Mouse (Mus musculus) neural tube, embryonic 11.5 days (tissue): ENCODE results near the gene Tap1. TPM values are rescaled to one million over a fixed set of nuclear protein-coding genes. Genes with fewer than 3 reads are reported as not detected.

Experiments used
- ATAC-seq: fragments of 200-750 bp; cut with Nextera tagmentation; 2 replicates; pipeline ENCODE4 v1.8.0; 2017; ENCODE audit warnings: moderate number of reproducible peaks, mild to moderate bottlenecking, moderate TSS enrichment, moderate library complexity; ENCODE audit not compliant: insufficient read depth, low FRiP score, low TSS enrichment
- DNase-seq: peaks from one replicate; pipeline ENCODE4 v3.0.0-alpha.2; 2015; ENCODE audit warnings: low spot score
- H3K27ac ChIP-seq: fragments of 300-500 bp; sonication (generic); 2 replicates; pipeline ENCODE4 v1.5.1; 2014; ENCODE audit warnings: low read depth, mild to moderate bottlenecking, low read length
- H3K27me3 ChIP-seq: fragments of 300-500 bp; sonication (generic); 2 replicates; pipeline ENCODE4 v1.6.1; 2014; ENCODE audit warnings: mild to moderate bottlenecking, low read length, mixed read lengths; ENCODE audit not compliant: control insufficient read depth, insufficient read depth
- H3K36me3 ChIP-seq: fragments of 300-500 bp; sonication (generic); 2 replicates; pipeline ENCODE4 v1.6.1; 2014; ENCODE audit warnings: mild to moderate bottlenecking, low read length, moderate library complexity, mixed read lengths; ENCODE audit not compliant: control insufficient read depth, insufficient read depth
- H3K4me1 ChIP-seq: fragments of 300-500 bp; sonication (generic); 2 replicates; pipeline ENCODE4 v1.6.1; 2014; ENCODE audit warnings: low read length, mixed read lengths; ENCODE audit not compliant: control insufficient read depth, insufficient read depth
- H3K4me2 ChIP-seq: fragments of 300-500 bp; sonication (generic); 2 replicates; pipeline ENCODE4 v1.6.1; 2014; ENCODE audit warnings: low read depth, mild to moderate bottlenecking, moderate library complexity
- H3K4me3 ChIP-seq: fragments of 300-500 bp; sonication (generic); 2 replicates; pipeline ENCODE4 v1.5.1; 2014; ENCODE audit warnings: low read depth, low read length
- H3K9ac ChIP-seq: fragments of 300-500 bp; sonication (generic); 2 replicates; pipeline ENCODE4 v1.6.1; 2014; ENCODE audit warnings: mild to moderate bottlenecking, low read length
- H3K9me3 ChIP-seq: fragments of 300-500 bp; sonication (generic); 2 replicates; pipeline ENCODE4 v1.6.1; 2016; ENCODE audit warnings: low read length; ENCODE audit not compliant: control insufficient read depth
- WGBS: fragments of 180-500 bp; shearing (Covaris S2); extraction: QIAGEN DNeasy Blood & Tissue Kit; methylation state at CpG from one replicate; pipeline ENCODE4 v1.1.7; 2014; 5-methylcytosine and 5-hydroxymethylcytosine counted together
- polyA plus RNA-seq: library from polyadenylated mRNA; unstranded; fragments of >200 nt; fragmentation: Nextera tagmentation; extraction: Ambion mirVana; gene quantifications from 2 replicates; pipeline ENCODE4 v1.2.1, GENCODE M21; 2014

The Tap1 gene
- polyA plus RNA-seq, 1 experiment from 2014 or later, result 0.68 TPM

GRCm38 (mm10) chr17:34197904-34198520 is 10.7 kb downstream of the Tap1 start:
- no peak overlapping the region for H3K9ac ChIP-seq
- no peak overlapping the region for H3K27ac ChIP-seq
- DNase-seq, result no peak
- 2% methylated on average over 32 of the region's 32 CpGs for WGBS
- no peaks in the 10 kb centered on the region for H3K9me3 ChIP-seq
- no peaks in the 10 kb centered on the region for H3K4me1 ChIP-seq
- H3K27me3 ChIP-seq, result peaks cover 65% of the 10 kb centered on the region
- H3K4me2 ChIP-seq, result peak overlapping the region; percentile 47
- ATAC-seq, result no peak; the same call in 1 of the 2 replicates
- H3K36me3 ChIP-seq, result no peaks in the 10 kb centered on the region
- H3K4me3 ChIP-seq, result peak overlapping the region; percentile 33

- DNase-seq, result no peak
- no peak for ATAC-seq
- H3K4me2 ChIP-seq, result peak overlapping the region; percentile 47
- peak overlapping the region; percentile 33 for H3K4me3 ChIP-seq
- H3K4me1 ChIP-seq, result no peaks in the 10 kb centered on the region
- peaks cover 67% of the 10 kb centered on the region for H3K27me3 ChIP-seq
- H3K36me3 ChIP-seq, result no peaks in the 10 kb centered on the region
- H3K9ac ChIP-seq, result no peak overlapping the region
- H3K27ac ChIP-seq, result no peak overlapping the region
- WGBS, result 6% methylated on average over 11 of the region's 11 CpGs
- H3K9me3 ChIP-seq, result no peaks in the 10 kb centered on the region
Measured at GRCm38 (mm10) chr17:34198521-34198912, 11.2 kb downstream of the Tap1 start.

- no peak overlapping the region for H3K27ac ChIP-seq
- H3K36me3 ChIP-seq, result no peaks in the 10 kb centered on the region
- peaks cover 63% of the 10 kb centered on the region for H3K27me3 ChIP-seq
- H3K9ac ChIP-seq, result no peak overlapping the region
- DNase-seq (no peak), ATAC-seq (no peak)
- no peaks in the 10 kb centered on the region for H3K4me1 ChIP-seq
- no peaks in the 10 kb centered on the region for H3K9me3 ChIP-seq
- no peak overlapping the region for H3K4me3 ChIP-seq
- WGBS, result 65% methylated on average over 12 of the region's 12 CpGs
- no peak overlapping the region for H3K4me2 ChIP-seq
Measured at GRCm38 (mm10) chr17:34199050-34199619, 11.8 kb downstream of the Tap1 start.

GRCm38 (mm10) chr17:34200047-34200446 is 12.7 kb downstream of the Tap1 start:
- Histone ChIP-seq H3K9me3 (no peaks in the 10 kb centered on the region), H3K27me3 (peaks cover 61% of the 10 kb centered on the region), H3K27ac (no peak overlapping the region), H3K4me2 (no peak overlapping the region), H3K4me1 (no peaks in the 10 kb centered on the region; the same call in 1 of the 2 replicates), H3K4me3 (no peak overlapping the region), H3K36me3 (no peaks in the 10 kb centered on the region), H3K9ac (no peak overlapping the region)
- DNase-seq (no peak), ATAC-seq (no peak)
- WGBS, result 78% methylated on average over 10 of the region's 10 CpGs

GRCm38 (mm10) chr17:34200772-34201505 is 13.6 kb downstream of the Tap1 start:
- WGBS, result 88% methylated on average over 16 of the region's 16 CpGs
- H3K4me1 ChIP-seq, result no peaks in the 10 kb centered on the region; the same call in 1 of the 2 replicates
- no peak for ATAC-seq

GRCm38 (mm10) chr17:34201506-34202055 is 14.2 kb downstream of the Tap1 start:
- H3K9ac ChIP-seq, result no peak overlapping the region
- no peaks in the 10 kb centered on the region; the same call in 1 of the 2 replicates for H3K4me1 ChIP-seq
- no peak overlapping the region for H3K4me2 ChIP-seq
- ATAC-seq (no peak), DNase-seq (no peak)
- no peak overlapping the region for H3K27ac ChIP-seq
- 73% methylated on average over 7 of the region's 7 CpGs for WGBS
- peaks cover 53% of the 10 kb centered on the region for H3K27me3 ChIP-seq
- H3K9me3 ChIP-seq, result no peaks in the 10 kb centered on the region
- H3K36me3 ChIP-seq, result no peaks in the 10 kb centered on the region
- H3K4me3 ChIP-seq, result no peak overlapping the region

More at GRCm38 (mm10) chr17:34200772-34201505, 13.6 kb downstream of the Tap1 start:
- H3K9ac ChIP-seq, result no peak overlapping the region
- H3K4me3 ChIP-seq, result no peak overlapping the region
- H3K9me3 ChIP-seq, result no peaks in the 10 kb centered on the region
- no peak overlapping the region for H3K4me2 ChIP-seq
- DNase-seq, result no peak
- peaks cover 59% of the 10 kb centered on the region for H3K27me3 ChIP-seq
- H3K27ac ChIP-seq, result no peak overlapping the region
- H3K36me3 ChIP-seq, result no peaks in the 10 kb centered on the region

- H3K9ac ChIP-seq, result no peak overlapping the region
- no peak overlapping the region for H3K27ac ChIP-seq
- no peak for DNase-seq
- H3K4me3 ChIP-seq, result no peak overlapping the region
- ATAC-seq, result peak; percentile 23; the same call in 1 of the 2 replicates
- 87% methylated on average over 4 of the region's 4 CpGs for WGBS
- peaks cover 40% of the 10 kb centered on the region for H3K27me3 ChIP-seq
- H3K9me3 ChIP-seq, result no peaks in the 10 kb centered on the region
- H3K36me3 ChIP-seq, result no peaks in the 10 kb centered on the region
- no peaks in the 10 kb centered on the region; the same call in 1 of the 2 replicates for H3K4me1 ChIP-seq
- no peak overlapping the region for H3K4me2 ChIP-seq
Measured at GRCm38 (mm10) chr17:34202760-34203442, 15.5 kb downstream of the Tap1 start.

- Histone ChIP-seq H3K4me1 (no peaks in the 10 kb centered on the region; the same call in 1 of the 2 replicates), H3K9me3 (no peaks in the 10 kb centered on the region), H3K36me3 (no peaks in the 10 kb centered on the region), H3K4me3 (peak within 1 kb of the TSS; percentile 62), H3K27ac (no peak within 1 kb of the TSS), H3K4me2 (peak within 1 kb of the TSS; percentile 90), H3K27me3 (peaks cover 34% of the 10 kb centered on the region), H3K9ac (peak within 1 kb of the TSS; percentile 60)
- DNase-seq (no peak), ATAC-seq (no peak)
- 64% methylated on average over 5 of the region's 5 CpGs for WGBS
Measured at GRCm38 (mm10) chr17:34203444-34203843, 16.1 kb downstream of the Tap1 start, which contains the start of gene Tap2. Gene Tap2, plus strand, starts transcription at chr17:34203527.
